Mouse (Mus musculus): ENCODE measurements around the gene Emp2.
A peak's percentile ranks its signal among the peaks of the same experiment; 100 is the strongest.

The Emp2 gene

GRCm38 (mm10) chr16:10313646-10314088 is at the start of gene Emp2:
TSS of gene Emp2 (minus strand) at chr16:10313968.
- peak; percentile 65 to 76 for DNase-seq (ENCODE audit: low spot score in 2 of 2)

GRCm38 (mm10) chr16:10363061-10363460 is 49.3 kb upstream of the Emp2 start:
- no peak for DNase-seq (ENCODE audit: low spot score in 2 of 2)

GRCm38 (mm10) chr16:10359241-10359640 is 45.5 kb upstream of the Emp2 start:
- DNase-seq (ENCODE audit: low spot score in 2 of 2) = no peak

- peak; percentile 64 to 71 for DNase-seq (ENCODE audit: low spot score in 2 of 2)
These were observed 44.5 kb upstream of the Emp2 start for GRCm38 (mm10) chr16:10358010-10358934.

- no peak for DNase-seq (ENCODE audit: low spot score in 2 of 2)
These were observed 41.2 kb upstream of the Emp2 start for GRCm38 (mm10) chr16:10355004-10355403.

- no peak for DNase-seq (ENCODE audit: low spot score in 2 of 2)
These were observed 37.4 kb upstream of the Emp2 start for GRCm38 (mm10) chr16:10351050-10351636.

GRCm38 (mm10) chr16:10349876-10350275 is 36.1 kb upstream of the Emp2 start:
- no peak for DNase-seq (ENCODE audit: low spot score in 2 of 2)

GRCm38 (mm10) chr16:10349436-10349835 is 35.7 kb upstream of the Emp2 start:
- no peak for DNase-seq (ENCODE audit: low spot score in 2 of 2)

GRCm38 (mm10) chr16:10347551-10347950 is 33.8 kb upstream of the Emp2 start:
- DNase-seq (ENCODE audit: low spot score in 2 of 2) = peak; percentile 59 to 81

- DNase-seq (ENCODE audit: low spot score in 2 of 2) = no peak
These were observed 27.3 kb upstream of the Emp2 start for GRCm38 (mm10) chr16:10341110-10341509.

GRCm38 (mm10) chr16:10339930-10340329 is 26.2 kb upstream of the Emp2 start:
- no peak for DNase-seq (ENCODE audit: low spot score in 2 of 2)

- no peak for DNase-seq (ENCODE audit: low spot score in 2 of 2)
These were observed 24.8 kb upstream of the Emp2 start for GRCm38 (mm10) chr16:10338601-10339000.

GRCm38 (mm10) chr16:10337422-10338197 is 23.8 kb upstream of the Emp2 start:
- no peak for DNase-seq (ENCODE audit: low spot score in 2 of 2)

GRCm38 (mm10) chr16:10336454-10337421 is 23.0 kb upstream of the Emp2 start:
- DNase-seq (ENCODE audit: low spot score in 2 of 2) = no peak

GRCm38 (mm10) chr16:10335953-10336352 is 22.2 kb upstream of the Emp2 start:
- DNase-seq (ENCODE audit: low spot score in 2 of 2) = no peak

- no peak for DNase-seq (ENCODE audit: low spot score in 2 of 2)
These were observed 19.0 kb upstream of the Emp2 start for GRCm38 (mm10) chr16:10332732-10333131.

- peak; percentile 76 to 81 for DNase-seq (ENCODE audit: low spot score in 2 of 2)
These were observed 17.1 kb upstream of the Emp2 start for GRCm38 (mm10) chr16:10330586-10331495.

GRCm38 (mm10) chr16:10327563-10328333 is 14.0 kb upstream of the Emp2 start:
- no peak for DNase-seq (ENCODE audit: low spot score in 2 of 2)

GRCm38 (mm10) chr16:10319914-10320569 is 6.3 kb upstream of the Emp2 start:
- no peak for DNase-seq (ENCODE audit: low spot score in 2 of 2)

Data from urinary bladder, adult 18-20 months (tissue).